Mouse (Mus musculus) erythroblast, embryonic 14.5 days (primary cell): ENCODE results near the gene Spred1.

ENCODE experiments used
- GATA1 ChIP-seq: IDR thresholded peaks from 2 replicates; pipeline ENCODE4 v1.6.1; 2012; ENCODE audit warnings: low read length, inconsistent platforms, mixed read lengths
- TAL1 ChIP-seq: IDR thresholded peaks from 3 replicates; pipeline ENCODE4 v1.6.1; 2012; ENCODE audit warnings: low read length, inconsistent platforms, mixed read lengths

GRCm38 (mm10) chr2:117118516-117118915 is 2.7 kb upstream of the Spred1 start:
- TF ChIP-seq GATA1 (no peak), TAL1 (no peak)
